Mouse (Mus musculus) forebrain, embryonic 12.5 days (tissue): ENCODE data around the gene Nectin1. TPM values are rescaled to one million over a fixed set of nuclear protein-coding genes. Genes with fewer than 3 reads are reported as not detected.

ENCODE experiments used
- ATAC-seq: fragments of 200-750 bp; cut with Nextera tagmentation; 2 replicates; pipeline ENCODE4 v1.8.0; 2017; ENCODE audit warnings: moderate TSS enrichment; ENCODE audit not compliant: low FRiP score
- H3K27ac ChIP-seq: fragments of 300-500 bp; sonication (generic); 2 replicates; pipeline ENCODE4 v1.5.1; 2016; ENCODE audit warnings: mild to moderate bottlenecking
- H3K27me3 ChIP-seq: fragments of 300-500 bp; sonication (generic); 2 replicates; pipeline ENCODE4 v1.6.1; 2016; ENCODE audit warnings: mild to moderate bottlenecking
- H3K36me3 ChIP-seq: fragments of 300-500 bp; sonication (generic); replicated peaks from 2 replicates; pipeline ENCODE4 v1.6.1; 2016; ENCODE audit warnings: mild to moderate bottlenecking
- H3K4me1 ChIP-seq: fragments of 300-500 bp; sonication (generic); 2 replicates; pipeline ENCODE4 v1.6.1; 2016
- H3K4me2 ChIP-seq: fragments of 300-500 bp; sonication (generic); 2 replicates; pipeline ENCODE4 v1.6.1; 2016; ENCODE audit warnings: mild to moderate bottlenecking, moderate library complexity
- H3K4me3 ChIP-seq: fragments of 300-500 bp; sonication (generic); replicated peaks from 2 replicates; pipeline ENCODE4 v1.5.1; 2016; ENCODE audit warnings: mild to moderate bottlenecking
- H3K9ac ChIP-seq: fragments of 300-500 bp; sonication (generic); 2 replicates; pipeline ENCODE4 v1.6.1; 2016; ENCODE audit warnings: mild to moderate bottlenecking
- H3K9me3 ChIP-seq: fragments of 300-500 bp; sonication (generic); 2 replicates; pipeline ENCODE4 v1.6.1; 2016
- WGBS: fragments of 180-500 bp; shearing (Covaris S2); methylation state at CpG from one replicate; pipeline ENCODE4 v1.1.7; 2016; 5-methylcytosine and 5-hydroxymethylcytosine counted together
- polyA plus RNA-seq: library from polyadenylated mRNA; unstranded; fragments of >200 nt; fragmentation: Nextera tagmentation; extraction: Ambion mirVana; gene quantifications from 2 replicates; pipeline ENCODE4 v1.2.1, GENCODE M21; 2016

Nectin1 gene
- polyA plus RNA-seq, 1 experiment from 2014 or later: 11.4 TPM

DNA sequence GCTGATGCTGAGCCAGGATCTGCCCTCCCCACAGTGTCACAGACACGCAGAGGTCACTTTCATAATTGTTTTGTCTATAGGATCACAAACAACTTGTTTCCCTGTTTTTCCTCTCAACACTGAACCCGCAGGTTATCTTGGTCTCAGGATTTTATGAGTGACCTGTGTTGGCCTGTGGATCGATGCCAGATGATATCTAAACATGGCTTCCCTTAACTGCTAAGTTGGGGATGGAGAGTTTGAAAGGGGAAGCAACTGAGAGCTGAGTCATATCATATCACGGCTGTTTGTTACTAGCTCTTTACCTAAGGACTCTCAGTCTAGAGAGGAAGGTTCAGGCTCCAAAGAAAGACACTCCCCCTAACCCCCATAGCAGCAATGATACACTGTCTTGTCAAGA, 11.7 kb downstream of the Nectin1 start:
- H3K27ac ChIP-seq: peak overlapping the region; percentile 4; the same call in 1 of the 2 replicates
- no peaks in the 10 kb centered on the region for H3K9me3 ChIP-seq
- peaks cover 82% of the 10 kb centered on the region for H3K4me1 ChIP-seq
- WGBS: 88% methylated on average over 4 of the region's 4 CpGs
- no peak for ATAC-seq
- no peaks in the 10 kb centered on the region for H3K27me3 ChIP-seq
- 0 out of 2 replicates have a peak, but pooled peaks cover 10% of the 10 kb centered on the region for H3K36me3 ChIP-seq
- H3K4me2 ChIP-seq: no peak overlapping the region
- no peak overlapping the region for H3K9ac ChIP-seq
- H3K4me3 ChIP-seq: no peak overlapping the region

- 0 out of 2 replicates have a peak, but pooled peaks cover 10% of the 10 kb centered on the region for H3K36me3 ChIP-seq
- ATAC-seq: no peak
- H3K4me2 ChIP-seq: no peak overlapping the region
- H3K27ac ChIP-seq: no peak overlapping the region
- H3K4me1 ChIP-seq: peaks cover 82% of the 10 kb centered on the region
- 90% methylated on average over 2 of the region's 2 CpGs for WGBS
- H3K27me3 ChIP-seq: no peaks in the 10 kb centered on the region
- H3K9ac ChIP-seq: no peak overlapping the region
- H3K9me3 ChIP-seq: no peaks in the 10 kb centered on the region
- no peak overlapping the region for H3K4me3 ChIP-seq
Observed at GRCm38 (mm10) chr9:43755928-43756327, 12.1 kb downstream of the Nectin1 start.

DNA sequence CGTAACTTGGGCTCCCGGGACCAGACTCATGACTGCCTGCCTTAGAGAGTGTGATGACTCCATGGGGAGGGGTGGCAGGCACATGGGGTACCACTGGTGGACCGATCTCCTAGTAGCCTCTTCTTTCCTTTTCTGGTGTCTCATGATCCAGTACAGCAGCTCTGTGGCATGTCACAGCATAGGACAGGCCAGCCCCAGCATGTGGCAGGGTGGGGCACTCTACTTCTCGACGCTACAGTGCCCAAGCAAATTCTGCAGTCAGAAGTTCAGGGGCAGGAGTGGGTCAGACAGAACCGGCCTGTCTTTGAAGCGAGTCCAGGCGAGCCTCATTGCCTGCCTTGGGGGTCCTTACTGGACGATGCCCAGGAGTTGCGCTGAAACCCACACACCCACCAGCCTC, 13.4 kb downstream of the Nectin1 start:
- Histone ChIP-seq H3K27me3 (no peaks in the 10 kb centered on the region), H3K27ac (no peak overlapping the region), H3K4me3 (no peak overlapping the region), H3K4me2 (no peak overlapping the region), H3K4me1 (peaks cover 87% of the 10 kb centered on the region), H3K36me3 (0 out of 2 replicates have a peak, but pooled peaks cover under 1% of the 10 kb centered on the region), H3K9ac (no peak overlapping the region), H3K9me3 (no peaks in the 10 kb centered on the region)
- no peak for ATAC-seq
- 77% methylated on average over 10 of the region's 10 CpGs for WGBS

- Histone ChIP-seq H3K27ac (0 out of 2 replicates have a peak overlapping the region, but pooled peaks have one; percentile 33), H3K36me3 (no peaks in the 10 kb centered on the region), H3K4me1 (peaks cover 88% of the 10 kb centered on the region), H3K4me3 (no peak overlapping the region), H3K27me3 (no peaks in the 10 kb centered on the region), H3K9me3 (no peaks in the 10 kb centered on the region), H3K4me2 (no peak overlapping the region), H3K9ac (no peak overlapping the region)
- no peak for ATAC-seq
- WGBS: 64% methylated on average over 5 of the region's 5 CpGs
Observed at GRCm38 (mm10) chr9:43757972-43758965, 14.5 kb downstream of the Nectin1 start.

GRCm38 (mm10) chr9:43760078-43760477, 16.3 kb downstream of the Nectin1 start:
- WGBS: 74% methylated on average over 12 of the region's 12 CpGs
- Histone ChIP-seq H3K4me1 (peaks cover 77% of the 10 kb centered on the region), H3K4me2 (no peak overlapping the region), H3K9me3 (0 out of 2 replicates have a peak, but pooled peaks cover 5% of the 10 kb centered on the region), H3K27me3 (no peaks in the 10 kb centered on the region), H3K36me3 (no peaks in the 10 kb centered on the region), H3K27ac (peak overlapping the region; percentile 51), H3K9ac (no peak overlapping the region), H3K4me3 (no peak overlapping the region)
- no peak for ATAC-seq

DNA sequence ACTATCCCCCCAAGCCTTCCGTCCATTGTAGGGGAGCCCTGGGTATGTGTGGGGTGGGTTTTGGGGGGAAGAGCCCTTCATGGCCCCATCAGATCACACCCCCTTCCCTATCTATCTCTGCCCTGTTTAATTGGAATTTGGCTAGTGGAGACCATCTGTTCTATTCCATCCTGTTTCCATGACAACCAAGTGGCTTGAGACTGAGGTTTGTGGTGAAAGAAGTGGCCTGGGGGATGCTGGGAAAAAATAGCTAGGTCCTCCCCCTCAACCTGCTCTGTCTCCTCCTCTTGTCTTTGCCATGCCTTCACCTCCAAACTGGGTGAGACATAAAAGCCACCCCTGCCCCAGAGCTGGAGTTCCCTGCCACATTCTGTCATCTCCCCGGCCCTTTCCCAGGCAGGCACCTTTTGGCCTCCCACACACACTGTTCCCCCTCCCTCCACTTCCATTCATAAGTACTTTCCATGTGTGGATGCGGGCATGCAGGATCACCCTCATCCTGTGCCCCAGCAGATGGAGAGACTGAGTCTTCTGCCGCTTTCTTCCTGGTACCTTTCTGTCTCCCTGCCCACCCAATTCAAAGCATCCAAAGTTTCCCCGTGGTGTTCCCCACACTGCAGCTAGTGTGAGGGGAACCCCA, 17.5 kb downstream of the Nectin1 start:
- H3K4me2 ChIP-seq: peak overlapping the region; percentile 25
- H3K4me1 ChIP-seq: peaks cover 75% of the 10 kb centered on the region
- H3K9me3 ChIP-seq: 0 out of 2 replicates have a peak, but pooled peaks cover 5% of the 10 kb centered on the region
- H3K36me3 ChIP-seq: no peaks in the 10 kb centered on the region
- H3K27ac ChIP-seq: peak overlapping the region; percentile 83
- H3K9ac ChIP-seq: no peak overlapping the region
- H3K4me3 ChIP-seq: no peak overlapping the region
- ATAC-seq: peak; percentile 81
- H3K27me3 ChIP-seq: no peaks in the 10 kb centered on the region
- WGBS: 31% methylated on average over 5 of the region's 5 CpGs

DNA sequence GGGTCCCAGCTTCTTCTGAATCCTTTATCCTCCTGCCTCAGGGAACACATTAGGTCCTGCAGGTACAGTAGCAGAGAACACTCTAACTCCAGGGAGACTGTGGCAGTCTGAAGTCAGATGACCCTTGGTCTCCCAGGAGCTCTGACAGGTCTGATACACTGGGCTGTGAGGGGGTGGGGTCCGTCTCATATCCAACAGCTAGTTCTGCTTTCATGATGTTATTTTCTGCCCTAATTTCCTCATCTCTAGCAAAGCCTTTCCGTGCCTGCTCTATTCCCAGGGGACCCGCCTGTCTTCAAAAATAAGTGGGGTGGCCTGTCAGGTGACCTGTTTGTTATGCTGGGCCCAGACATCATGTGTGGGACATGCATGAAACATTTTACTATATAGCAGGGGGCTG, 18.2 kb downstream of the Nectin1 start:
- no peaks in the 10 kb centered on the region for H3K27me3 ChIP-seq
- no peak overlapping the region for H3K4me2 ChIP-seq
- H3K9ac ChIP-seq: no peak overlapping the region
- H3K36me3 ChIP-seq: no peaks in the 10 kb centered on the region
- H3K9me3 ChIP-seq: 0 out of 2 replicates have a peak, but pooled peaks cover 5% of the 10 kb centered on the region
- peaks cover 69% of the 10 kb centered on the region for H3K4me1 ChIP-seq
- peak overlapping the region; percentile 83 for H3K27ac ChIP-seq
- no peak overlapping the region for H3K4me3 ChIP-seq
- WGBS: 66% methylated on average over 3 of the region's 3 CpGs
- ATAC-seq: no peak

- peak overlapping the region; percentile 21; the same call in 1 of the 2 replicates for H3K9ac ChIP-seq
- peaks cover 64% of the 10 kb centered on the region for H3K4me1 ChIP-seq
- H3K27ac ChIP-seq: 0 out of 2 replicates have a peak overlapping the region, but pooled peaks have one; percentile 36
- H3K36me3 ChIP-seq: no peaks in the 10 kb centered on the region
- 0 out of 2 replicates have a peak, but pooled peaks cover 5% of the 10 kb centered on the region for H3K9me3 ChIP-seq
- no peak for ATAC-seq
- no peak overlapping the region for H3K4me3 ChIP-seq
- whole genome bisulfite sequencing: 76% methylated on average over 14 of the region's 14 CpGs
- no peak overlapping the region for H3K4me2 ChIP-seq
- no peaks in the 10 kb centered on the region for H3K27me3 ChIP-seq
Observed at GRCm38 (mm10) chr9:43765419-43766179, 21.8 kb downstream of the Nectin1 start.

DNA sequence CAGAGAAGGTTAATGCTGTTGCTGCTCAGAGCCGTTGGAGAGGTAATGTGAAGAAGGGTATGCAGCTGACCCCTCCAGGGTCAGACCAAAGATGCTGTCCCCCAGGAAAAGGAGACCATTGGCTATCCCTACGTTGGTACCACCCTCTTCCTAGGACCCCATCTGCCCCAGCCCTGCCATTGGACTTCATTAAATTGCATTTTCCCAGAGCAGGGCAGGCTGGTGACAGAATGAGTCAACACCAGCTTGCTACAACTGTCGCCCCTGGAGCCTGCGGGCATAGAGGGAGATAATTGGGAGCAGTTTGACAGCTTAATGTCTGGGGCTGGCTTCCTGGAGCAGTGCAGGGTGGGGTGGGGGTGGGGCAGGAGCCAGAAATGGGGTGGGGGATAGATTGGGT, 25.0 kb downstream of the Nectin1 start:
- Histone ChIP-seq H3K9ac (no peak overlapping the region), H3K36me3 (no peaks in the 10 kb centered on the region), H3K4me1 (peaks cover 68% of the 10 kb centered on the region), H3K27ac (peak overlapping the region; percentile 81), H3K4me3 (no peak overlapping the region), H3K27me3 (no peaks in the 10 kb centered on the region), H3K9me3 (0 out of 2 replicates have a peak, but pooled peaks cover 1% of the 10 kb centered on the region), H3K4me2 (0 out of 2 replicates have a peak overlapping the region, but pooled peaks have one; percentile 13)
- peak; percentile 77 for ATAC-seq
- WGBS: 31% methylated on average over 4 of the region's 4 CpGs

- Histone ChIP-seq H3K9me3 (no peaks in the 10 kb centered on the region), H3K9ac (no peak overlapping the region), H3K4me3 (no peak overlapping the region), H3K27me3 (no peaks in the 10 kb centered on the region), H3K4me1 (peaks cover 72% of the 10 kb centered on the region), H3K27ac (peak overlapping the region; percentile 81), H3K4me2 (no peak overlapping the region), H3K36me3 (no peaks in the 10 kb centered on the region)
- no peak for ATAC-seq
- 84% methylated on average over 7 of the region's 7 CpGs for WGBS
Observed at GRCm38 (mm10) chr9:43769228-43769627, 25.4 kb downstream of the Nectin1 start.

DNA sequence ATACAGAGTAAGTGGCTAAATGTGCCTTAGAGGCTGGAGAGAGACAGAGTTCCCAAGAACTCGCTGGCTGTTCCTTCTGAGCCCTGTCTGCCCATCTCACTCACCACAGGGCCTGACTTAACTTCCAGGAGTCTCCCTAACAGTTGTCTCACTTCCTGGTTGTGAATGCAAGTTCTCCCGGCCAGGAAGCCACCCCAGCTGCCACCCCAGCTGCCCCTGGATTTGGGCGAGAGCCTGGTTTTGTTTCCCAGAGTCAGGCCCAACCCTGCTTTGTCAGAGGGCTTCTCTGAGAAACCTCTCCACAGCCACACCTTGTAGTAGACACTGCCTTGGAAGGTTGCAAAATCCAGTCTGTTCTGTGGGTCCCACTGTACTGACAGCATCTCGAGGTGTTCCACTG, 26.2 kb downstream of the Nectin1 start:
- ATAC-seq: no peak
- Histone ChIP-seq H3K36me3 (no peaks in the 10 kb centered on the region), H3K27ac (no peak overlapping the region), H3K4me1 (peaks cover 71% of the 10 kb centered on the region), H3K9ac (no peak overlapping the region), H3K4me3 (no peak overlapping the region), H3K4me2 (no peak overlapping the region), H3K27me3 (no peaks in the 10 kb centered on the region), H3K9me3 (no peaks in the 10 kb centered on the region)
- 82% methylated on average over 4 of the region's 4 CpGs for WGBS
